Mouse (Mus musculus): ENCODE data around the gene Ndrg3. TPM values are rescaled to one million over a fixed set of nuclear protein-coding genes. Genes with fewer than 3 reads are reported as not detected.
"Not testable (repeated sequence)": the region's sequence is repeated elsewhere in the genome, so short reads cannot be mapped to it uniquely, and the experiment has no call there.

Ndrg3 gene
- polyA plus RNA-seq, 1 experiment from 2014 or later: 56.4 TPM

GRCm38 (mm10) chr2:156930549-156930948 is 61.3 kb downstream of the Ndrg3 start:
- 90% methylated on average over 6 of the region's 6 CpGs for WGBS (ENCODE audit: insufficient replicate concordance)
- peaks cover 54% of the 10 kb centered on the region for H3K4me1 ChIP-seq
- H3K9me3 ChIP-seq (replicated peaks): no peaks in the 10 kb centered on the region
- H3K4me3 ChIP-seq: no peak overlapping the region
- no peak overlapping the region for H3K27ac ChIP-seq
- H3K4me2 ChIP-seq: no peak overlapping the region
- H3K27me3 ChIP-seq (replicated peaks): no peaks in the 10 kb centered on the region
- no peak for ATAC-seq
- H3K36me3 ChIP-seq: peaks cover 75% of the 10 kb centered on the region
- no peak overlapping the region for H3K9ac ChIP-seq

- 57% methylated on average over 11 of the region's 11 CpGs for WGBS (ENCODE audit: insufficient replicate concordance)
- H3K4me2 ChIP-seq: peak overlapping the region; percentile 12; the same call in 1 of the 2 replicates
- no peak overlapping the region for H3K4me3 ChIP-seq
- no peaks in the 10 kb centered on the region for H3K9me3 ChIP-seq (replicated peaks)
- peaks cover 67% of the 10 kb centered on the region for H3K36me3 ChIP-seq
- no peaks in the 10 kb centered on the region for H3K27me3 ChIP-seq (replicated peaks)
- peaks cover 64% of the 10 kb centered on the region for H3K4me1 ChIP-seq
- peak overlapping the region; percentile 38; the same call in 1 of the 2 replicates for H3K27ac ChIP-seq
- peak overlapping the region; percentile 14; the same call in 1 of the 2 replicates for H3K9ac ChIP-seq
- ATAC-seq: peak; percentile 23; the same call in 1 of the 2 replicates
These were observed 62.2 kb downstream of the Ndrg3 start for GRCm38 (mm10) chr2:156929519-156930120.

- ATAC-seq: no peak
- Histone ChIP-seq H3K4me1 (peaks cover 72% of the 10 kb centered on the region), H3K9me3 (replicated peaks) (no peaks in the 10 kb centered on the region), H3K27ac (no peak overlapping the region), H3K9ac (no peak overlapping the region), H3K27me3 (replicated peaks) (no peaks in the 10 kb centered on the region), H3K4me3 (no peak overlapping the region), H3K36me3 (peaks cover 62% of the 10 kb centered on the region), H3K4me2 (no peak overlapping the region)
- WGBS (ENCODE audit: insufficient replicate concordance): 90% methylated on average over 6 of the region's 6 CpGs
These were observed 63.2 kb downstream of the Ndrg3 start for GRCm38 (mm10) chr2:156928606-156929005.

- Histone ChIP-seq H3K4me2 (no peak overlapping the region), H3K9ac (no peak overlapping the region), H3K36me3 (peaks cover 52% of the 10 kb centered on the region), H3K27me3 (replicated peaks) (no peaks in the 10 kb centered on the region), H3K4me3 (no peak overlapping the region), H3K27ac (peak overlapping the region; percentile 92; the same call in 1 of the 2 replicates), H3K9me3 (replicated peaks) (no peaks in the 10 kb centered on the region), H3K4me1 (peaks cover 82% of the 10 kb centered on the region)
- 82% methylated on average over 6 of the region's 6 CpGs for WGBS (ENCODE audit: insufficient replicate concordance)
- no peak for ATAC-seq
These were observed 64.2 kb downstream of the Ndrg3 start for GRCm38 (mm10) chr2:156927663-156928062.

- not testable (repeated sequence) for H3K9me3 ChIP-seq (replicated peaks); H3K4me2 ChIP-seq; H3K27me3 ChIP-seq (replicated peaks); H3K4me3 ChIP-seq; ATAC-seq; H3K9ac ChIP-seq
- WGBS (ENCODE audit: insufficient replicate concordance): 69% methylated on average over 3 of the region's 3 CpGs
- H3K36me3 ChIP-seq: peaks cover 37% of the 10 kb centered on the region
- H3K4me1 ChIP-seq: peaks cover 83% of the 10 kb centered on the region
- H3K27ac ChIP-seq: peak overlapping the region; percentile 92
These were observed 66.2 kb downstream of the Ndrg3 start for GRCm38 (mm10) chr2:156925611-156926010.

- H3K4me2 ChIP-seq: peak overlapping the region; percentile 51
- H3K36me3 ChIP-seq: peaks cover 32% of the 10 kb centered on the region
- H3K4me3 ChIP-seq; H3K9me3 ChIP-seq (replicated peaks); H3K27me3 ChIP-seq (replicated peaks): not testable (repeated sequence)
- H3K4me1 ChIP-seq: peaks cover 82% of the 10 kb centered on the region
- peak; percentile 35; the same call in 1 of the 2 replicates for ATAC-seq
- H3K27ac ChIP-seq: peak overlapping the region; percentile 92
- 74% methylated on average over 4 of the region's 4 CpGs for WGBS (ENCODE audit: insufficient replicate concordance)
- H3K9ac ChIP-seq: peak overlapping the region; percentile 44; the same call in 1 of the 2 replicates
These were observed 66.8 kb downstream of the Ndrg3 start for GRCm38 (mm10) chr2:156925075-156925474.

GRCm38 (mm10) chr2:156924210-156924898 is 67.5 kb downstream of the Ndrg3 start:
- Histone ChIP-seq H3K9ac (peak overlapping the region; percentile 44), H3K27ac (peak overlapping the region; percentile 92), H3K27me3 (replicated peaks) (no peaks in the 10 kb centered on the region), H3K9me3 (replicated peaks) (no peaks in the 10 kb centered on the region), H3K36me3 (peaks cover 28% of the 10 kb centered on the region), H3K4me2 (peak overlapping the region; percentile 51), H3K4me3 (no peak overlapping the region), H3K4me1 (peaks cover 82% of the 10 kb centered on the region)
- WGBS (ENCODE audit: insufficient replicate concordance): 15% methylated on average over 3 of the region's 3 CpGs
- ATAC-seq: peak; percentile 95

GRCm38 (mm10) chr2:156923057-156923456 is 68.8 kb downstream of the Ndrg3 start:
- peak overlapping the region; percentile 8; the same call in 1 of the 2 replicates for H3K4me2 ChIP-seq
- no peaks in the 10 kb centered on the region for H3K9me3 ChIP-seq (replicated peaks)
- no peak for ATAC-seq
- peak overlapping the region; percentile 81 for H3K27ac ChIP-seq
- H3K36me3 ChIP-seq: peaks cover 21% of the 10 kb centered on the region
- no peak overlapping the region for H3K4me3 ChIP-seq
- WGBS (ENCODE audit: insufficient replicate concordance): 68% methylated on average over 5 of the region's 5 CpGs
- peaks cover 79% of the 10 kb centered on the region for H3K4me1 ChIP-seq
- H3K27me3 ChIP-seq (replicated peaks): no peaks in the 10 kb centered on the region
- peak overlapping the region; percentile 41; the same call in 1 of the 2 replicates for H3K9ac ChIP-seq

GRCm38 (mm10) chr2:156919796-156920195 is 72.1 kb downstream of the Ndrg3 start:
- 42% methylated on average over 2 of the region's 2 CpGs for WGBS (ENCODE audit: insufficient replicate concordance)
- Histone ChIP-seq H3K9me3 (replicated peaks) (no peaks in the 10 kb centered on the region), H3K4me2 (no peak overlapping the region), H3K9ac (peak overlapping the region; percentile 46; the same call in 1 of the 2 replicates), H3K4me3 (no peak overlapping the region), H3K4me1 (peaks cover 58% of the 10 kb centered on the region), H3K27me3 (replicated peaks) (peaks cover 6% of the 10 kb centered on the region), H3K27ac (peak overlapping the region; percentile 15; the same call in 1 of the 2 replicates), H3K36me3 (no peaks in the 10 kb centered on the region)
- ATAC-seq: no peak

GRCm38 (mm10) chr2:156919191-156919590 is 72.7 kb downstream of the Ndrg3 start:
- H3K4me3 ChIP-seq; H3K27ac ChIP-seq; H3K36me3 ChIP-seq; H3K4me2 ChIP-seq; ATAC-seq; H3K9ac ChIP-seq; H3K27me3 ChIP-seq (replicated peaks); H3K9me3 ChIP-seq (replicated peaks): not testable (repeated sequence)
- 54% methylated on average over 11 of the region's 11 CpGs for WGBS (ENCODE audit: insufficient replicate concordance)
- H3K4me1 ChIP-seq: peaks cover 52% of the 10 kb centered on the region

- Histone ChIP-seq H3K27ac (0 out of 2 replicates have a peak overlapping the region, but pooled peaks have one; percentile 18), H3K27me3 (replicated peaks) (peaks cover 6% of the 10 kb centered on the region), H3K4me2 (no peak overlapping the region), H3K36me3 (no peaks in the 10 kb centered on the region), H3K4me1 (peaks cover 47% of the 10 kb centered on the region), H3K9ac (no peak overlapping the region), H3K4me3 (no peak overlapping the region), H3K9me3 (replicated peaks) (no peaks in the 10 kb centered on the region)
- ATAC-seq: 0 out of 2 replicates have a peak, but pooled peaks have one; percentile 13
- WGBS (ENCODE audit: insufficient replicate concordance): 21% methylated on average over 4 of the region's 4 CpGs
These were observed 73.3 kb downstream of the Ndrg3 start for GRCm38 (mm10) chr2:156918562-156918961.

All from liver, embryonic 12.5 days (tissue).